Mouse (Mus musculus) gastrocnemius, postnatal 25 days (tissue): ENCODE data around the gene Creb3l2. TPM values are rescaled to one million over a fixed set of nuclear protein-coding genes. Genes with fewer than 3 reads are reported as not detected.

ENCODE experiments used
- DNase-seq: peaks from one replicate; pipeline ENCODE4 v3.0.0; 2022
- total RNA-seq, 2 experiments: library from RNA; stranded (reverse); gene quantifications; 1 replicate in 1 of 2; 2 replicates in 1 of 2; pipeline ENCODE4 v1.2.3; 2021

Gene Creb3l2
- total RNA-seq, 2 experiments from 2014 or later = 10.6 to 11.9 TPM

- no peak for DNase-seq
These were observed 32.1 kb downstream of the Creb3l2 start for GRCm38 (mm10) chr6:37409829-37410228.

DNA sequence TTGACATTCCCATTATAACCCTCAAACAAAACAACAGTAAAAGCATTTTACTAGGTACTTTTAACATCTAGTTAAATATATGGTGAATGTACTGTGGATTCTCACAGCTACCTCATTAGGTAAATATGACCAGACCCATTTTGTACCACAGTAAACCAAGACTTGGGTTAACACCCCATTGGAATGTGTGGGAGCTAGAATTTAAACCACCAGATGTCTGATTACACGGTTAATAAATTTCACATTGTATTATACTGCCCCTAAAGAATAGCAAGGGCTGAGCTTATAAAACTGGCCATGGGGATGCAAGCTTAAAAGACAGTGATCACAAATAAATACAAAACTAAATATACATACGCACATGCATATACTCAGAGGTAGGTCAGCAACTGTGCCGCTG, 34.1 kb downstream of the Creb3l2 start:
- no peak for DNase-seq

DNA sequence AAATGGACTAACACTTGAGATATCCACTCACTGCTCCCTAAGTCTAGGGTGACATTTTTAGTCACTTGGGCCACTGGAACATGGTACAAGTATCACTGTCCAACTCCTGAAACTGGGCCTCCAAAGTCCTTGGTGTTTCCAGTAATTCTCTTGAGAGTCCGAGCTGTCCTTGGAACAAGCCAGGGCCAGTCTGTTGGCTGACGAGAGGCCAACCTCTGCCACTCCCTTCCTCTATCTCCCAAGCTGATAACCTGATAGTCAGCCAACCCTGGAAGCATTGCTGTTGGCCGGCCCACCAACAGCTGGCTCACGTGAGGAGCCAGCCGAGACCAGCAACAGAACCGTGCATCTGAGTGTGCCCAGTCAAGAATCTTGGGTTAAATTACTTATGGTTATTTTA, 35.0 kb downstream of the Creb3l2 start:
- no peak for DNase-seq

DNA sequence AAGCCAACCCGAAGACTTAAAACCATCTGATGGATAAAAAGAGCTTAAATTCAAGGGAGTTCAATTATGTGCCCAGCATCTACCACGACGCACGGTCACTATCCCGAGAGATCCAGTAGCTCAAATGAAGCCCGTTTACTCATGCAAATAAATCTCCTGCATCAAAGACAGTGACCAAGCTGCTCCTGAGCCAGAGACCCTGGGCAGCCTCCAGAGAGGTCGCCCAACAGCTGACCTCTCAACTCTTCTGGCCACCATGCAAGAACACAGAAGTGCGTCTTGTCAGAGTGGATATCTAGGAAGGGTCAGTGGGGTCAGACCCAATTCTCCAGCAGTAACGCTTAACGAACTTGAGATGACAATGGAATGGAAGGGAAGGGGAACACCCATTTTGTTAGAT, 35.9 kb downstream of the Creb3l2 start:
- no peak for DNase-seq

DNA sequence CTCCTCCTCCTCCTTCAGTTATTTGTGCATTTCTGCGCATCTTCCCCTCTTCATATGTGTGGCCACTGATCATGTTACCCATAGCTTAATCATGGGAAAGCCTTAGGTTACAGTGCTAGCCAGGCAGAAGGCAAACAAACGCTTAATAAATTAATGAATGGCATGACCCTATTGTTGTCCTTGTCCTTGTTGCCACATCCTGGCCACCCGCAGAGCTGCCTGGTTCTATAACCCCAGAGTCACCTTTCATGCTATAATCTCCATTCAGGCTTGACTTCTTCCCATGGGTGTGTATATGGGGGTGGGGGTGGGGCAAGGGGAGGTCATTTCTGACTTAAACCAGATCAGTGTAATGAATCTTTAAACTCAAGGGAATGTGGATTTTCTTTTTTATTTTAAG, 37.6 kb downstream of the Creb3l2 start:
- DNase-seq = no peak

DNA sequence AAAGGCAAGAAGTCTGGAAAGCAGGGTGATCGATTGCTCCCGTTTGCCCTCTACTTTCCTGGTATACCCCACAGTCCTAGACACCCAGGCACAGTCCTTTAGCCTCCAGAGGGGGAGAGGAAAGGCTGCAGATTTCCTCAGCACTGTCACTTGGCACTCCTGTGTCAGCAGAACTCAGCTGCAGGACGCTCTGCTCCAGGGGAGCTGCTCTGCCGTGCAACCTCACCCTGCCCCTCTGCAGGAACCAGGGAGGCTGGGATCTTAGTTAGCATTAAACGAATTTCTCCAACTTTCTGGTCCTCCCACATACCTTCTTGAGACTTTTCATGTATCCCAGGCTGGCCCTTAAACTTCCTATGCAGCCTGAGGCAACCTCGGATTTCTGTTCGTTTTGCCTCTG, 40.0 kb downstream of the Creb3l2 start:
- DNase-seq = no peak

DNA sequence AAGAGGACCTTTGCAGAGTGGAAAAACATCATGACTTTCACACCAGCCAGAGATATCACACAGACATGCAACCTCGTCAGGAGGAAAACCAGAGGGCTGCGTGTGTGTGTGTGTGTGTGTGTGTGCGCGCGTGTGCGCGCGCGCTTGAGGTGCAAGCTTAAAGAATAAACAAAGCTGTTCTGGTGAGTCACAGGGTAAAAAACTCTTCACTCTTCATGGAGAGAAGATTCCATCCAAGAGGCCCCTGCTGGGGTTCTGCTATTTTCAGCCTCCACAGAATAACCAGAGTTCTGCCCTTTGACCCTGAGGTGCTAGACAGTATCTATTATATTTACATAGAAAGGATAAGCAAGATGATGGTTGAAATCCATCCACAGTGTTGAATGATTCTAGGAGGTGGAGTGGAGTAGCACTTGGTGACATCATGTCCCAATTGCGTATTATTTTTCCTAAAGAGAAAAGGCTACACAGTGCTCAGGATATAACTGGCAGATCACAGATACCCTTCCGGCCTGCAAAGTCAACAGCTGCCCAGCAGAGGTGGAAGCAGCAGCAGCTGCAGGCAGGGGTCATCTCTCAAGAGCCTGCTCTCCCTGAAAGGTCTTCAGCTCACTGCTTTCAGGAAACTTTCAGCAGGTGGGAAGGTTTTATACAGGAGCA, 41.0 kb downstream of the Creb3l2 start:
- no peak for DNase-seq

- DNase-seq = no peak
These were observed 41.8 kb downstream of the Creb3l2 start for GRCm38 (mm10) chr6:37400167-37400566.

GRCm38 (mm10) chr6:37398943-37399342, 43.0 kb downstream of the Creb3l2 start:
- DNase-seq = peak; percentile 62

DNA sequence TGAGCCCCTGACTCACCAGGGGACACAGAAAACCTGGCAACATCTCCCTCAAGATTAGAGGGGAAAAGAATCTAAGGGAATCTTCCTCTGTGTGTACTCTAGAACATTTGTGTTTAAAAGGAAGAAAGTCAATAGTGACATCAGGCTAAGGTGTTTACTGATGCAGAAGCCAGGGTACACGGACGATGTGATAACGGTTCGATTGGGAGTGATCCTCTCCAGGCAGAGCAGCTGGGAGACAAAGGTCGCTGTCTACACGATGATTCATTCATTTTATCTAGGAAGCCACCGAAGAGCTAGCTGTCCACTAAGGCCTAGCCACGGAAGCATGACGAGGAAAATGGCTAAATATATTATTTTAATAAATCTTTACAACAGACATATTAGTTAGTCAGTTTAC, 44.0 kb downstream of the Creb3l2 start:
- no peak for DNase-seq

DNA sequence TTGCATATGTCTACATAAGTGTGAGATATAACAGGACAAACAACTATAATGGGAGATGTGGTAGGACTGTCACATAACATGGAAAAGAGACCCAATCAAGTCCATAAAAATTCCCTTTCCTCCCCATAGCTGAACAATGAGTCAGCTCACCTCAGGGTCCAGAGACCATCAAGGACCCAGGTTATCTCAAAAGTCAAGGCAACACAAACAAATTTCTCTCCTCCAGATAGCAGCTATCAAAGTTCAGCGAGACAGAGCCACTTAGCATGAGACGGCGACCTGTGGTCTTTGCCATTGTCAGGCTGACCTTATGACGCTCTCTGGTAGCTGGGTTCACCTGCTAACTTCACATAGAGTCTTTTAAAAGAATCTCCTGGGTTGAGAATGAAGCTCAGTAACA, 44.7 kb downstream of the Creb3l2 start:
- no peak for DNase-seq

- no peak for DNase-seq
These were observed 45.8 kb downstream of the Creb3l2 start for GRCm38 (mm10) chr6:37396127-37396526.

- no peak for DNase-seq
These were observed 48.7 kb downstream of the Creb3l2 start for GRCm38 (mm10) chr6:37393263-37393662.

DNA sequence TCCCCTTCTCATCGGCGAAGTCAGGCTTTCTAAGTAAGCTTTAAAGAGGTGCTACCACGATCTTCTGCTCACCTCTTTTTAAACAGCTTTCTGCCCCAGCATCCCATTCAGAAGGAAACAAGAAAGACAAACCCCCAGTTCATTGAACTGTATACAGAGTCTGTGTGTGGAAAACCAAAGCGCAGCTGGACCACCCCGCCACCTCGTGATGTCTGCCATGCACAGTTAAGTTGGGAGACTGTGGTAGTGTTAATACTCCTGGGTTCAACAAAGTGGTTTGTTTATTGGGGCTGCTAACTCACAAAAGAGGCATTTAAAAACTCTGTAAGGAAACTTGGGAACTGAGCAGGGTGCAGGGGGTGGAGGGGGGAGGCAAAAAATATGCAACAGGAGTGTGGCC, 49.7 kb downstream of the Creb3l2 start:
- DNase-seq = no peak

- DNase-seq = peak; percentile 60
These were observed 50.6 kb downstream of the Creb3l2 start for GRCm38 (mm10) chr6:37391313-37391712.

GRCm38 (mm10) chr6:37388960-37389359, 53.0 kb downstream of the Creb3l2 start:
- DNase-seq = no peak

DNA sequence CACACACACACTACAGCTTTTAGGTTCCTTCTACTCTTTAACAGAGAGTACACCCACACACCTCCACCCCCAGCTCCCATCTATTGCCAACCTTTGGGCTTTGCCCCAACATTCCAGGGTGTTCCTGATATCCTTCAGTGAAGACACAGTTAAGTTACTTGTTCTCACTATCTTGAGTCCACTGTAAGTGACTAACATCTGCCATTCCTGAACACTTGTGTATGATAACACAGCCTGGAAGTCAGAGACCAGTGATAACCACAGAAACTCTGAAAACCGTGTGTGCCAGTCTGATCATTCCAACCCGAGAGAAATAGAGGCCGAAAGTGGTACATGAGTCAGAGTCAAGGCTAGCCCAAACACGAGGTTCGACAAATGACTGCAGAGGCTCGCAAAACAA, 53.4 kb downstream of the Creb3l2 start:
- no peak for DNase-seq

DNA sequence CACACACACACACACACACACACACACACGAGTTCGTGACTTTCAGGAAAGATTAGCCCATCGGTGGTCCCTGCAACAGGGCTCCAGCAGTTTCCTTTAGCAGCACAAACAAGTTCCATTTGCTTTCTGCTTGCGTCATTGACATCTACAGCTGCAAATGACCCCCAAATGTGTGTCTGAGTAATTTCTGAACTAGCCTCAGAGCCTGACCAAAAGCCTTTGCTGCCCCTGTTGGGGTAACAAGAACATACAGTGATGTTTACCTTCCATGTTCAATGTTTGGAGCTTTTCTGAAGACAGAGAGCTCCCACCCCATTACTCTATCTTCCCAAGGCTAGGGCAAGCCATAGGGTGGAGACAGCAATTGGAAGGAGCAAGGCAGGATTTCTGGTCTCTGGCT, 54.7 kb downstream of the Creb3l2 start:
- DNase-seq = no peak

GRCm38 (mm10) chr6:37385602-37386285, 56.2 kb downstream of the Creb3l2 start:
- DNase-seq = no peak

GRCm38 (mm10) chr6:37382761-37383160, 59.2 kb downstream of the Creb3l2 start:
- no peak for DNase-seq

GRCm38 (mm10) chr6:37377836-37378580, 63.9 kb downstream of the Creb3l2 start:
- no peak for DNase-seq

DNA sequence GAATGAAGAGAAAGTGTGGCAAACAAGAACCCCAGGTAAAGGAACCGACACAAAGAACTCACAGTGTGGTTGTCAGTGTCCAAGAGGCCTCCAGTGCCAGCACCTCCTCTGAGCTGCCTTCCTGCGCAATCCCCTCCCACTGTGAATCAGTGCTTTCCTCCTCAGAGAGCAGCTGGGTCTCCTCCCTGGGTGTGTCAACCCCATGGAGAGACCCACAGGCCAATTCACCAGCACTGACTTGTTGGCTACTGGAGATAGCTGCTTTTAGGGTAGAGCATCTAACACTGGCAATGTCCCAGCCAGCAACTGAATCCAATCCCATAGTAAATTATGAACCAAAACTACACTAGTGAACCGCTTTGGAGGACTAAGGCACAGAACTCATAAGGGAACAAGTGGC, 64.6 kb downstream of the Creb3l2 start:
- DNase-seq = peak; percentile 44

- DNase-seq = peak; percentile 37
These were observed 66.5 kb downstream of the Creb3l2 start for GRCm38 (mm10) chr6:37375452-37375851.
